Mouse (Mus musculus) lung, embryonic 16.5 days (tissue): ENCODE data around the gene Rundc3a. TPM values are rescaled to one million over a fixed set of nuclear protein-coding genes. Genes with fewer than 3 reads are reported as not detected.

ENCODE experiments used
- ATAC-seq: fragments of 200-750 bp; cut with Nextera tagmentation; 2 replicates; pipeline ENCODE4 v1.8.0; 2017; ENCODE audit warnings: low read depth, mild to moderate bottlenecking, moderate library complexity
- H3K27ac ChIP-seq: fragments of 300-500 bp; sonication (generic); 2 replicates; pipeline ENCODE4 v1.5.1; 2014; ENCODE audit warnings: mild to moderate bottlenecking, control low read depth, low read length
- H3K27me3 ChIP-seq: fragments of 300-500 bp; sonication (generic); 2 replicates; pipeline ENCODE4 v1.6.1; 2014; ENCODE audit warnings: low read depth, low read length, mixed read lengths; ENCODE audit not compliant: control insufficient read depth, insufficient read depth
- H3K36me3 ChIP-seq: fragments of 300-500 bp; sonication (generic); 2 replicates; pipeline ENCODE4 v1.6.1; 2014; ENCODE audit warnings: low read length; ENCODE audit not compliant: control insufficient read depth, insufficient read depth
- H3K4me1 ChIP-seq: fragments of 300-500 bp; sonication (generic); replicated peaks from 2 replicates; pipeline ENCODE4 v1.6.1; 2014; ENCODE audit warnings: low read length, mixed read lengths; ENCODE audit not compliant: control insufficient read depth, insufficient read depth
- H3K4me2 ChIP-seq: fragments of 300-500 bp; sonication (generic); 2 replicates; pipeline ENCODE4 v1.6.1; 2014; ENCODE audit warnings: low read depth, low read length, control low read depth
- H3K4me3 ChIP-seq: fragments of 300-500 bp; sonication (generic); 2 replicates; pipeline ENCODE4 v1.5.1; 2014; ENCODE audit warnings: mild to moderate bottlenecking, low read length, control low read depth
- H3K9ac ChIP-seq: fragments of 300-500 bp; sonication (generic); 2 replicates; pipeline ENCODE4 v1.6.1; 2014; ENCODE audit warnings: low read length, control low read depth
- H3K9me3 ChIP-seq: fragments of 300-500 bp; sonication (generic); 2 replicates; pipeline ENCODE4 v1.6.1; 2016; ENCODE audit warnings: low read length; ENCODE audit not compliant: control insufficient read depth
- WGBS: fragments of 180-500 bp; shearing (Covaris S2); extraction: QIAGEN DNeasy Blood & Tissue Kit; methylation state at CpG from one replicate; pipeline ENCODE4 v1.1.7; 2014; 5-methylcytosine and 5-hydroxymethylcytosine counted together
- polyA plus RNA-seq: library from polyadenylated mRNA; unstranded; fragments of >200 nt; fragmentation: Nextera tagmentation; extraction: Ambion mirVana; gene quantifications from 2 replicates; pipeline ENCODE4 v1.2.1, GENCODE M21; 2015

The Rundc3a gene
- polyA plus RNA-seq, 1 experiment from 2014 or later: 1.8 TPM

GRCm38 (mm10) chr11:102411061-102411460, 17.9 kb downstream of the Rundc3a start:
- Histone ChIP-seq H3K27me3 (no peaks in the 10 kb centered on the region), H3K9ac (0 out of 2 replicates have a peak overlapping the region, but pooled peaks have one; percentile 6), H3K27ac (no peak overlapping the region), H3K4me1 (peaks cover 10% of the 10 kb centered on the region), H3K9me3 (no peaks in the 10 kb centered on the region), H3K36me3 (no peaks in the 10 kb centered on the region), H3K4me2 (no peak overlapping the region), H3K4me3 (no peak overlapping the region)
- no peak for ATAC-seq
- 56% methylated on average over 3 of the region's 3 CpGs for WGBS

DNA sequence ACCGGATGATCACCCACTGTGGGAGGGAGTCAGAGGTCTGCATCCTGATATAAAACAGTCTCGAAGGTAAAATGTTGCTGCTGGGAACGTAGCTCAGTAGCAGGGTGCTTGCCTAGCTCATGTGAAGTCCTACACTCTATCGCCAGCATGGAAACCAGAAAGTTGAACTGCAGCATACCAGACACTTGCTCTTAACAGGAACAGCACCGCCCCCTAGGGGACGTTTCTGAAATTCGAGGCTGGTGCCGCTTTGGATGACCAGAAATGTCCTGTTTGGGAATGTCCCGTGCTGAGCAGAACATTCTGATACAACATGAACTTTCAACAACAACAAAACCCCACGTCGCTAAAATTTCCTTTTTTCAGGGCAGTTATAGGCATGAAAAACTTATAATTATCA, 18.5 kb downstream of the Rundc3a start:
- no peak overlapping the region for H3K4me3 ChIP-seq
- ATAC-seq: peak; percentile 15; the same call in 1 of the 2 replicates
- 6% methylated on average over 11 of the region's 11 CpGs for whole genome bisulfite sequencing

DNA sequence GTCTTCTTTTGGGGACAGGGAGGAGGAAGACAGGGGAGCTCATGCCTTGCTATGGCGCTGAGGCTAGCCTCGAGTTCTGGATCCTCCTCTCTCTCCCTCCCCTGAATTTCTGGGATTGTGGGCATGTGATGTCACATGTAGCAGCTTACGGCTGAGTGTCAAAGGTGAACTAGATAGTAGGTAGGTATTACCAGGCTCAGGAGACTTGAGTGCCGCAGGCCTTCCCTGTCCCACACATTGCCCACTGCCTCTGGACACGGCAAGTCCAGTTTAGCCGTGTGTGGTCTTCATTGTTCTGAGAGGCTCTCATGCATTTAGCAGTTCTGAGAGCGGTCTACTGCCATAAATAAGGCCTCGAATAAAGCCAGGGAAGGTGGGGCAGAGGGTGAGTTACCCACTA, 19.9 kb downstream of the Rundc3a start:
- ATAC-seq: no peak
- H3K27me3 ChIP-seq: no peaks in the 10 kb centered on the region
- H3K9me3 ChIP-seq: no peaks in the 10 kb centered on the region
- no peak overlapping the region for H3K4me2 ChIP-seq
- H3K9ac ChIP-seq: no peak overlapping the region
- WGBS: 72% methylated on average over 8 of the region's 8 CpGs
- no peak overlapping the region for H3K27ac ChIP-seq
- H3K4me1 ChIP-seq: peaks cover 2% of the 10 kb centered on the region
- no peaks in the 10 kb centered on the region for H3K36me3 ChIP-seq
- H3K4me3 ChIP-seq: no peak overlapping the region

More for the DNA sequence above, 18.5 kb downstream of the Rundc3a start:
- Histone ChIP-seq H3K36me3 (no peaks in the 10 kb centered on the region), H3K27me3 (no peaks in the 10 kb centered on the region), H3K9ac (no peak overlapping the region), H3K27ac (no peak overlapping the region; the same call in 1 of the 2 replicates), H3K4me1 (peaks cover 3% of the 10 kb centered on the region), H3K4me2 (no peak overlapping the region), H3K9me3 (no peaks in the 10 kb centered on the region)

DNA sequence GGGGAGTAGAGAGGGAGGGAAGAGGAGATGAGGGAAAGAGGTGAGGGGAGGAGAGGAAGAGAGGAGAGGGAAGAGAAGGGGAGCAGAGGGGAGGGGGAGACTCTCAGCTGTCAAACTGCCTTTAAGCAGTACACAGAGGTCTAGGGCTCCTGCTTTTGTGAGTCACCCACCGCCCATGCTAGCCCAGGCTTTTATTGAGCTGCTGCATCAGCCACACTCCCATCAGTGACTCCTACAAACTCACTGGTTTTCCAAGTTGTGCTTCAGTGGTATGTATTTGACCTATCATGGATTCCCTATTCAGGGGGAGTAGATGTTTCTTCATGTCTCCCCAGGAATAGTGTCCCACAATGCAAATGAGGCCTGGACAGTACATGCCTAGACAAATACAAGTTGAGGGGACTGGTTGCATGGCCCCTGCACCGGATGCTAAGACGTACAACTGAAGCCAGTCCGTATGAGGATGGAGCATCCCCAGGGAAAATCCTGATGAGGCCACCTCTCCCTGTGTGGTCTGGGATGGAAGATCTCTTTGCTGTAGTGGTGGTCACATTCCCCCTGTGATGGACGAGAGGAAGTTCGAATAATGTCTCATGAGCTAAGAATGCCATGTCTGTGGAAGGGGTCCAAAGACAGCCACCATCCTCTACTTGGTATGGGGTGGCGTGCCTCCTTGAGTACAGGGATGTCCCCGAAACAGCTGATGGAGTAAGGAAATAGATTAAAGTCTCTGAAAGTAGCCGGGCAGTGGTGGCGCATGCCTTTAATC, 22.0 kb downstream of the Rundc3a start:
- Histone ChIP-seq H3K4me3 (no peak overlapping the region), H3K4me1 (peaks cover 2% of the 10 kb centered on the region; the same call in 1 of the 2 replicates), H3K9me3 (no peaks in the 10 kb centered on the region), H3K9ac (no peak overlapping the region), H3K4me2 (no peak overlapping the region), H3K27me3 (no peaks in the 10 kb centered on the region), H3K36me3 (no peaks in the 10 kb centered on the region), H3K27ac (no peak overlapping the region)
- ATAC-seq: no peak
- 59% methylated on average over 10 of the region's 10 CpGs for WGBS

- Histone ChIP-seq H3K36me3 (no peaks in the 10 kb centered on the region), H3K4me2 (no peak overlapping the region), H3K4me1 (no peaks in the 10 kb centered on the region), H3K27ac (no peak overlapping the region), H3K4me3 (no peak overlapping the region), H3K9ac (no peak overlapping the region), H3K9me3 (no peaks in the 10 kb centered on the region), H3K27me3 (no peaks in the 10 kb centered on the region)
- 62% methylated on average over 1 of the region's 1 CpGs for WGBS
- ATAC-seq: no peak
Observed at GRCm38 (mm10) chr11:102417160-102417559, 24.0 kb downstream of the Rundc3a start.

GRCm38 (mm10) chr11:102418887-102419286, 25.7 kb downstream of the Rundc3a start:
- ATAC-seq: no peak

GRCm38 (mm10) chr11:102421559-102421958, 28.4 kb downstream of the Rundc3a start:
- Histone ChIP-seq H3K4me3 (no peak overlapping the region), H3K27me3 (no peaks in the 10 kb centered on the region), H3K9me3 (no peaks in the 10 kb centered on the region), H3K4me1 (no peaks in the 10 kb centered on the region; the same call in 1 of the 2 replicates), H3K4me2 (no peak overlapping the region), H3K36me3 (no peaks in the 10 kb centered on the region), H3K9ac (no peak overlapping the region), H3K27ac (no peak overlapping the region)
- 42% methylated on average over 8 of the region's 8 CpGs for WGBS
- no peak for ATAC-seq

More at GRCm38 (mm10) chr11:102418887-102419286, 25.7 kb downstream of the Rundc3a start:
- H3K4me2 ChIP-seq: no peak overlapping the region
- no peaks in the 10 kb centered on the region for H3K27me3 ChIP-seq
- H3K27ac ChIP-seq: no peak overlapping the region
- no peaks in the 10 kb centered on the region for H3K36me3 ChIP-seq
- no peaks in the 10 kb centered on the region for H3K9me3 ChIP-seq
- no peaks in the 10 kb centered on the region for H3K4me1 ChIP-seq
- H3K9ac ChIP-seq: no peak overlapping the region
- H3K4me3 ChIP-seq: no peak overlapping the region

DNA sequence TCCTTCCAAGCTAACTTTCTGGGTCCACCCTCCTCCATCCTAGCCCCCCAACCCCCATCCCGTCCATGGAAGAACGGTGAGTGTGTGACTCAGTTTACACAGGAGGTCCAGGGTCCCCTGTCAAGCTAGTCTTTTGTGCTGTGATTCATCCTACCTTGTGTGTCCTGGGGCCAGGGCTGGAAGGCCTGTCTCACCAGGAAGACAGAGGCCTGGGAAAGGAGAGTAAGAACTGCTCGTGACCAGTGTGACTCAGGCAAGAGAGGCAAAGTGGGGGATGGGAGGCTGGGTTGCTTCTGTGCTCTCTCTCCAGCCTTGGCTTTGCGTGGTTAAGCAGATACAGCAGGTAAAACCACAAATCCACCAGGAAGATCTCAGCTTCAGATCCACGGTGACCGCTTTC, 31.5 kb downstream of the Rundc3a start:
- Histone ChIP-seq H3K4me1 (peaks cover 4% of the 10 kb centered on the region), H3K36me3 (no peaks in the 10 kb centered on the region), H3K27me3 (no peaks in the 10 kb centered on the region), H3K9me3 (no peaks in the 10 kb centered on the region), H3K4me2 (no peak overlapping the region), H3K4me3 (no peak overlapping the region), H3K9ac (no peak overlapping the region), H3K27ac (no peak overlapping the region)
- ATAC-seq: no peak
- WGBS: 66% methylated on average over 6 of the region's 6 CpGs

DNA sequence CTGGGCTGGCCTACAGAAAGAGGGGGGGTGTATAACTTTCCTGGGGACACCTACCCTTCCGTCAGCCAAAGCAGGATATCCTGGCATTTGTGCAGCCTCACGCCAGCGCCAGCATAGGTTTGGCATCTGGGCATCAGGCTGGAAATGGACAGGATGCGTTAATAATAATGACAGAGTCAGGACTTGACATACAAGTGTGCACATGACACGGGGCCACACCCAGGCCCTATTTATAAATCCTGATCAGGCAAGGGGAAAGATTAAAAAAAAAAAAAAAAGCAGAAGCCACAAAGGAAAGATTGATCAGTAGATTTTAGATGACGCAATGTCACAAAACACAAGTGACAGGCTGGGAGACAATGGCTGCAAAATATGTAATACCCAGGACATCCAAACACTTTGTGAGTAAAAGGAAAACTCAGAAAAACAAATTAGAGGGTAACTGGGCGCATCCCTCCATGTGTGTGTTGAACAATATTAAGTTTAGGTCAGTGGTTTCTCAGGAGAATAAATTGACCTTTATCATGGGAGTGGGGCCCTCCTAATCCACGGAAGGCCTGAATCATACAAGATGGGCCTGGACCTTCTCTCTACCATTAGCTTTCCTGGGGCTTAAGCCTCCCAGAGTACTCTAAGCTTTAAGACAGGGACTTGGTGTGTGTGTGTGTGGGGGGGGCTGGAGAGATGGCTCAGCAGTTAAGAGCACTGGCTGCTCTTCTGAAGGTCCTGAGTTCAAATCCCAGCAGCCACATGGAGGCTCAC, 32.5 kb downstream of the Rundc3a start:
- H3K9me3 ChIP-seq: no peaks in the 10 kb centered on the region
- H3K27ac ChIP-seq: no peak overlapping the region
- H3K36me3 ChIP-seq: no peaks in the 10 kb centered on the region
- 67% methylated on average over 8 of the region's 8 CpGs for WGBS
- H3K4me2 ChIP-seq: no peak overlapping the region
- H3K9ac ChIP-seq: no peak overlapping the region
- H3K4me1 ChIP-seq: peaks cover 6% of the 10 kb centered on the region
- no peak for ATAC-seq
- H3K27me3 ChIP-seq: no peaks in the 10 kb centered on the region
- H3K4me3 ChIP-seq: no peak overlapping the region
